Mouse (Mus musculus) lung, postnatal 0 days (tissue): ENCODE data around the gene St8sia1. TPM values are rescaled to one million over a fixed set of nuclear protein-coding genes. Genes with fewer than 3 reads are reported as not detected.

ENCODE experiments used
- ATAC-seq: fragments of 200-750 bp; cut with Nextera tagmentation; 2 replicates; pipeline ENCODE4 v1.8.0; 2017; ENCODE audit warnings: moderate library complexity
- DNase-seq: peaks from one replicate; pipeline ENCODE4 v3.0.0-alpha.2; 2016; ENCODE audit warnings: low spot score
- H3K27ac ChIP-seq: fragments of 300-500 bp; sonication (generic); 2 replicates; pipeline ENCODE4 v1.5.1; 2014; ENCODE audit warnings: antibody characterized with exemption, mild to moderate bottlenecking, low read length, mixed read lengths
- H3K27me3 ChIP-seq: fragments of 300-500 bp; sonication (generic); replicated peaks from 2 replicates; pipeline ENCODE4 v1.6.1; 2014; ENCODE audit warnings: low read length, mixed read lengths; ENCODE audit not compliant: insufficient read depth
- H3K36me3 ChIP-seq: fragments of 300-500 bp; sonication (generic); 2 replicates; pipeline ENCODE4 v1.6.1; 2014; ENCODE audit warnings: low read length, mixed read lengths; ENCODE audit not compliant: insufficient read depth
- H3K4me1 ChIP-seq: fragments of 300-500 bp; sonication (generic); 2 replicates; pipeline ENCODE4 v1.6.1; 2014; ENCODE audit warnings: antibody characterized with exemption, low read depth, low read length, mixed read lengths; ENCODE audit not compliant: insufficient read depth
- H3K4me2 ChIP-seq: fragments of 300-500 bp; sonication (generic); replicated peaks from 2 replicates; pipeline ENCODE4 v1.6.1; 2014; ENCODE audit warnings: low read depth, mild to moderate bottlenecking, low read length, moderate library complexity, mixed read lengths
- H3K4me3 ChIP-seq: fragments of 300-500 bp; sonication (generic); 2 replicates; pipeline ENCODE4 v1.5.1; 2014; ENCODE audit warnings: low read depth, low read length
- H3K9ac ChIP-seq: fragments of 300-500 bp; sonication (generic); replicated peaks from 2 replicates; pipeline ENCODE4 v1.6.1; 2014; ENCODE audit warnings: low read depth, mild to moderate bottlenecking
- H3K9me3 ChIP-seq: fragments of 300-500 bp; sonication (generic); 2 replicates; pipeline ENCODE4 v1.6.1; 2016; ENCODE audit warnings: low read length, mixed read lengths
- CTCF ChIP-seq: IDR thresholded peaks from 2 replicates; pipeline ENCODE4 v1.5.1; 2016; ENCODE audit warnings: antibody characterized with exemption, mild to moderate bottlenecking
- EP300 ChIP-seq: IDR thresholded peaks from 2 replicates; pipeline ENCODE4 v1.6.1; 2016; ENCODE audit warnings: antibody characterized with exemption, mild to moderate bottlenecking, control low read depth
- WGBS: fragments of 180-500 bp; shearing (Covaris S2); extraction: QIAGEN DNeasy Blood & Tissue Kit; methylation state at CpG from one replicate; pipeline ENCODE4 v1.1.7; 2014; 5-methylcytosine and 5-hydroxymethylcytosine counted together
- polyA plus RNA-seq: library from polyadenylated mRNA; unstranded; fragments of >200 nt; fragmentation: Nextera tagmentation; extraction: Ambion mirVana; gene quantifications from 2 replicates; pipeline ENCODE4 v1.2.1, GENCODE M21; 2015

The St8sia1 gene
- polyA plus RNA-seq, 1 experiment from 2014 or later = 0.11 TPM

DNA sequence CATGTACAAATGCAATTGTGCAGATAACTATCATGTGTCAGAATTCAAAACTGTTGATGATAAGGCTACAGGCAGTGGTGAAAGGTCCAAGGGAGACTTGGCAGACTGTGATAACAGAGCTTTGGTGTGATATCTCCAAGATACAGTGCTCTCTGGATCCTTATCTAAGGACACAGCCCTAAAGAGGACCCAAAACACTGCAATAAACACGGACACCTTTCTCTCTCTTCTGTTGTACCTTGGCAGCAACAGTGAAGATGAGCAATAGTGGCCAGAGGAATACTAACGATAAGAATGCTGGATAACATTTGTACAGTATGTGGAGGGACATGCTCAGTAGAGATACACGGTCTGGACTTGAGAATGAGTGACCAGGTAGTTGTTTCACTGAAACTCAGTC lies 55.8 kb downstream of the St8sia1 start:
- Histone ChIP-seq H3K27me3 (no peaks in the 10 kb centered on the region), H3K4me1 (no peaks in the 10 kb centered on the region), H3K4me2 (no peak overlapping the region), H3K9me3 (no peaks in the 10 kb centered on the region), H3K4me3 (no peak overlapping the region), H3K27ac (no peak overlapping the region), H3K36me3 (no peaks in the 10 kb centered on the region), H3K9ac (no peak overlapping the region)
- TF ChIP-seq CTCF = no peak
- no peak for TF ChIP-seq EP300
- ATAC-seq = no peak
- whole genome bisulfite sequencing = 82% methylated on average over 3 of the region's 3 CpGs
- DNase-seq = no peak

DNA sequence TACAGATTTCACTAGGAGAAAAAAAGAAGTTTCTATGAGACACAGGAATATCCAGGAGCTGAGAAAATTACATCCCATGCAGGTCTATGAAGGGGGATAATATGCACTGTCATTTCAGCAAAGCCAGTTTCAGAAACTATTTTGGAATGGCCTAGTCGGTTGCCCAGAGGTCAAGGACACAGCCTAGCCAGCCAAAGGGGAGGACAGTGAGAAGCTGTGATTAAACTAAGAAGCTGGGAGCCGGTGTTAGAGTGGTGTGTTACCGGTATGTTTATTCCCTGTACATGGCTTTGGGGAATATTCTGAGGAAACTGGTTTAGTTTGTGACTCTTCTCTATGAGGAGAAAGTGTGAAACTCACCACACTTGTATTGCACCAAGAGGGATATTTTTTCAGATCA lies 68.9 kb downstream of the St8sia1 start:
- H3K4me3 ChIP-seq = no peak overlapping the region
- no peaks in the 10 kb centered on the region for H3K4me1 ChIP-seq
- no peaks in the 10 kb centered on the region for H3K27me3 ChIP-seq
- no peak overlapping the region for H3K27ac ChIP-seq
- no peak overlapping the region for H3K9ac ChIP-seq
- DNase-seq = no peak
- H3K4me2 ChIP-seq = no peak overlapping the region
- no peaks in the 10 kb centered on the region for H3K9me3 ChIP-seq
- no peak for ATAC-seq
- 82% methylated on average over 3 of the region's 3 CpGs for WGBS
- TF ChIP-seq EP300 (no peak), CTCF (no peak)
- no peaks in the 10 kb centered on the region for H3K36me3 ChIP-seq

DNA sequence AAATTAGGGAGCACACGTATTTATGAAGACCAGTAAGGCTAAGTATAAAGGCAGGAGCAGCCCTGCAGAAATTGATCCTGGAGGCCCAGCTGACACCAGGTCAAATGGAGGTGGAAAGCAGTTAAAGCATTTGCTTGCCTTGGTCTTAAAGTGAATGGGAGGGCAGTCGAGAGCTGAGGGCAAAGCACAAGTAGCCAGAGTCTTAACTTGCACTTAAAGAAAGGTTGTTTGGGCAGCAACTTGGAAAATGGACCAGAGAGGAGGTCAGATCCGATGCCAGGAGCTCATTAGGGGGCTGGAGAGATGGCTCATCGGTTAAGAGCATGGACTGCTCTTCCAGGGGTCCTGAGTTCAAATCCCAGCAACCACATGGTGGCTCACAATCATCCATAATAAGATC lies 70.5 kb downstream of the St8sia1 start:
- no peaks in the 10 kb centered on the region for H3K27me3 ChIP-seq
- no peak overlapping the region for H3K4me3 ChIP-seq
- no peak for DNase-seq
- 79% methylated on average over 4 of the region's 4 CpGs for WGBS
- no peak overlapping the region for H3K27ac ChIP-seq
- H3K9ac ChIP-seq = no peak overlapping the region
- H3K36me3 ChIP-seq = no peaks in the 10 kb centered on the region
- TF ChIP-seq EP300 = no peak
- TF ChIP-seq CTCF = no peak
- no peaks in the 10 kb centered on the region for H3K4me1 ChIP-seq
- no peak overlapping the region for H3K4me2 ChIP-seq
- no peaks in the 10 kb centered on the region for H3K9me3 ChIP-seq
- no peak for ATAC-seq

DNA sequence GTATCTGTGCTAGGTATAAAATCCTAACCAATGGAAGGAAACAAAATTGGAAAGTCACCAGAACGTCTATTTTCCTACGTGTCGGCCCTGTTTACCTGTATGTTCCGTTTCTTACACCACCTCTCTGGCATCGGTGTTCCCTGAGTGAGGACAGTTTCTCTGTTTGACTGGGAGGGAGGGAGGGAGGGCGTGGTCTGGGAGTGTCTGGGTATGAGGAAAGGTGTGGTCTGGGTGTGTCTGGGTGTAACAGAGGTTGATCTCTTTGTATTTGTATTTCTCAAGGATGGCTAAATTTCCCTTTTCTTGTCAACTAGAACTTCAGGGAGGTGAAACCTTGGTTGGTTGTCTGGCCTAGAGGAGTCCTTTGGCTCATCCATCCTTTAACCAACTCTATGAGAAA lies 73.9 kb downstream of the St8sia1 start:
- 78% methylated on average over 6 of the region's 6 CpGs for WGBS
- no peak overlapping the region for H3K4me3 ChIP-seq
- TF ChIP-seq CTCF (no peak), EP300 (no peak)
- H3K36me3 ChIP-seq = no peaks in the 10 kb centered on the region
- no peak overlapping the region for H3K4me2 ChIP-seq
- H3K27me3 ChIP-seq = no peaks in the 10 kb centered on the region
- DNase-seq (no peak), ATAC-seq (no peak)
- H3K27ac ChIP-seq = no peak overlapping the region
- H3K9me3 ChIP-seq = no peaks in the 10 kb centered on the region
- no peaks in the 10 kb centered on the region for H3K4me1 ChIP-seq
- H3K9ac ChIP-seq = no peak overlapping the region

DNA sequence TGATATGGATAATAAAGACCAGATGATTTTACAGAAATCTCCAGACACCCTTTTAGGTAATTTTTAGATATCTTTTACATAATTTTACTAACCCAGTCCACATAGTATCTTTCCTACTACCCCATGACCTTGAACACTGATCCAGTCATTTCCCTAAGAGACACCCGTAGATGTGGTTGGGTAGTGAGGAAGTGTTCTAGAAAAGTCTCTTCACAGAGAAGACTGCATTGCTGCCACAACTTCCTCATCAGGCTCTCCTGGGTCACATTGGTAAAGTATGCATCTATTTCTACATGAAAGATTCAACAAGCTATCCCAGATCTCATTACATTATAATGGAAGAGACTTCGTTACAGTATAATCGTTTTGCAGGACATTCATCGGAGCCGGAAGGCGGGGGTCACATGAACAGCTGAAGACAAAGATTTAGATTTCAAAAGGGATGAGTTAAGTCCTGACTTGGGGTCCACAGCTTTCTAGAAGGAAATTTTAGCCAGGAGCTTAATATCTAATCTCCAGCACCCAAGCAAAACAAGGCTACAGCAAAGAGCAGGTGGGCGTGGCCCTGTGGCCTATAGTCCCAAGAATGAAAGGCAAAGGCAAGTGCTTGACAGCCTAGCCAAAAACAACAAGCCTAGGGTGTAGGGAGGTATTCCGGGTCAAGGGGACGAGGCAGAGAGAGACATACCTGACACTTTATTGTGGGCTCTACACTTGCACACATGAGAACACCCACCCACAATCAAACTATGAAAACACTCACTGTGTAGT lies 75.1 kb downstream of the St8sia1 start:
- no peaks in the 10 kb centered on the region for H3K27me3 ChIP-seq
- DNase-seq (no peak), ATAC-seq (no peak)
- H3K4me2 ChIP-seq = no peak overlapping the region
- H3K9me3 ChIP-seq = no peaks in the 10 kb centered on the region
- WGBS = 87% methylated on average over 9 of the region's 9 CpGs
- no peaks in the 10 kb centered on the region for H3K36me3 ChIP-seq
- no peak overlapping the region for H3K4me3 ChIP-seq
- no peaks in the 10 kb centered on the region for H3K4me1 ChIP-seq
- H3K27ac ChIP-seq = no peak overlapping the region
- TF ChIP-seq EP300 = no peak
- TF ChIP-seq CTCF = no peak
- H3K9ac ChIP-seq = no peak overlapping the region

DNA sequence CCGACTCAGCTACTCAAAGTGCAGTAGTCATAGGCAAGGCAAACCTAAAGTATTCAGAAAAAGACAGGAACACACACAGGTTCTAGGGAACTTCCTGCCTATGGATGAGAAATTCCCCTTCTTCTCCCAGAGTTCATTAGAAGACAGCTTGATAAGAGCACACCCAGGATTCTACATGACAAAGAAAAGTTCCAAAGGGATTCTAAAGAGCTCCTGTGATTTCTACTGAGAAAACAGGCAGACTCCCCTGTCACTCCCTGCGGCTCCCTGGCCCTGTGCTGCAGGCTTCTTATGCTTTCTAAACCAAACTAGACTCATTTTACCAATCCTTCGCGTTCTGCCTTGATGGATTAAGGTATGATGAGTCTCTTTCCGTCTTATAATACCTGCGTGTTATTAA lies 75.9 kb downstream of the St8sia1 start:
- no peak overlapping the region for H3K4me3 ChIP-seq
- H3K9me3 ChIP-seq = no peaks in the 10 kb centered on the region
- TF ChIP-seq CTCF = no peak
- TF ChIP-seq EP300 = no peak
- H3K27me3 ChIP-seq = no peaks in the 10 kb centered on the region
- H3K4me1 ChIP-seq = no peaks in the 10 kb centered on the region
- no peak overlapping the region for H3K9ac ChIP-seq
- 87% methylated on average over 6 of the region's 6 CpGs for WGBS
- H3K27ac ChIP-seq = no peak overlapping the region
- no peak overlapping the region for H3K4me2 ChIP-seq
- no peaks in the 10 kb centered on the region for H3K36me3 ChIP-seq
- no peak for DNase-seq
- no peak for ATAC-seq
